Mouse (Mus musculus): ENCODE results near the gene Zdhhc11.
"Not testable (repeated sequence)": the region's sequence is repeated elsewhere in the genome, so short reads cannot be mapped to it uniquely, and the experiment has no call there.

Zdhhc11 gene

DNA sequence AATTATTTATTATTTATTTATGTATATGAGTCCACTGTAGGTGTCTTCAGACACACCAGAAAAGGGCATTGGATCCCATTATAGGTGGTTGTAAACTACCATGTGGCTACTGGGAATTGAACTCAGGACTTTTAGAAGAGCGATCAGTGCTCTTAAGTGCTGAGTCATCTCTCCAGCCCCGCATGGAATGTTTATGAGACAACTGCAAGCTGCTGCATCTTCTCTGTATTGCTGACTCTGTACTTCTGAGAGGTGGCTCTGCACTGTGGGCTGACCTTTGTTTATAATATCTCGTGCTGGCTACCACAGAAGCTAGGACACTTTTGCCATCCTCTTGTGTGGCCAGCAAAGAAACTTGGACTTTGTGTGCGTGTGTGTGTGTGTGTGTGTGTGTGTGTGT is 37.8 kb downstream of the Zdhhc11 start:
- DNase-seq (ENCODE audit: extremely low spot score, low read depth, low spot score): no peak

DNA sequence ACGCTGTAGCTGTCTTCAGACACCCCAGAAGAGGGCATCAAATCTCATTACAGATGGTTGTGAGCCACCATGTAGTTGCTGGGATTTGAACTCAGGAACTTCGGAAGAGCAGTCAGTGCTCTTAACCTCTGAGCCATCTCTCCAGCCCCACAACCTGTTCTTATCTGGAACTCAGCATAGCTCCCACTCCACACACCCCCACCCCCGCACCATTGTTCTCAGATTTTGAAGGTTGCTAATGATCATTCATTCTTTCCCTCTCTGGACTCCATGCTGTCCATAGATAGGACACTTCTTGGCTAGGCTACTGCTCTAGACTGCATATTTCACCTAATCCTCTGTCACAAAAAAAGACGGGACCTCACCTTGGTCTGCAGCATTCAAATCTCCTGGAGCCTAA is 43.2 kb downstream of the Zdhhc11 start:
- DNase-seq (ENCODE audit: extremely low spot score, low read depth, low spot score): not testable (repeated sequence)

DNA sequence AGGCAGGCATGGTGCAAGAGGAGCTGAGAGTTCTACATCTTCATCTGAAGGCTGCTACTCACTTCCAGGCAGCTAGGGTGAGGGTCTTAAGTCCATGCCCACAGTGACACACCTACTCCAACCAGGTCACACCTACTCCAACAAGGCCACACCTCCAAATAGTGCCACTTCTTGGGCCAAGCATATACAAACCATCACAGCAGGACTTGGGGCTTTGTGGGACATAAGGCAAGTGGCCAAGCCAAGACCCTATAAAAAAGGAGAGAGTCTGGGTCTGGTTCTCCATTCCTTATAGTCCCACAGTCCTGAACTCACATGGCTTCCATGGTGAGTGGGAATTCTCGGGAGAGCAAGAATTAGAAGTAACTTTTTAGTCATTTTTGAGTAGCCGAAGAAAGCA is 44.6 kb downstream of the Zdhhc11 start:
- not testable (repeated sequence) for DNase-seq (ENCODE audit: extremely low spot score, low read depth, low spot score)

DNA sequence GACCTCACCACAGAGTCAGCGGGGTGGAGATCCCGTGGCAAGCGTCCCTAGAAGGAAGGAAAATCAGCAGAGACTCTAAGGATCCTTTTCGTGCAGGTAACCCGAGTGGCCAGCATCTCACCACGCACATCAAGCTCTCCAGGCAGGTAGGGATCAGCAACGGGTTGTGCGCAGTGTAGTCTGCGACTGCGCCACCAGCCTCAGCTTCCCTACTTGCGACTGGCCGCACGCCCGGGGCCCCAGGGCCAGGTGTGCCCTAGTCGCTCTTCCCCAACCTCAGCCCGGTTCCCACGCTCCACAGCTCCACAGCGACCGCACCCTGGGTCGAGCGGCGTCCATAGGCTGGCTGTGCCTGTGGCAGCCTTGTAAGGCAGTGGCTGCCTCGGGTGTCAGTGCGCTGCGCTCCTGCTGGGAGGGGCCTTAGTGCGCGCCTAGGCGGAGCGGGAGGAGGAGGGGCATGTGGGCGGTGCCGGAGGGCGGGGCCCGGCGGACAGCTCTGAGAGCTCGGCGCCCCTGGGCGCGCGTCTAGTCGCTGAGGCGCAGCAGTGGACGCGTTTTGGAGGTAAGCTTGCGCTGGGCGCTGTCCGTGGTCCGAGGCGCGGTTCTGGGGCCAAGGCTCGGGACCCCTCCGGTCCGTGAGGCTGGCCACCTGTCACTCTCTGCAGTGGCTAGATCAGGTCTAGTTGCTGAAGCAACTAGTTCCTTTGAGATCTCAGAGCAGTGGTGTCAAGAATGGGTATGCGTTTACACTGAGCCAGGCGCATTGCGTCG is 45.5 kb downstream of the Zdhhc11 start, which contains the start of gene Tppp:
TSS of gene Tppp (plus strand) at position 460 of the 771 bp plus-strand sequence.
- peak; percentile 46 for DNase-seq (ENCODE audit: extremely low spot score, low read depth, low spot score)

DNA sequence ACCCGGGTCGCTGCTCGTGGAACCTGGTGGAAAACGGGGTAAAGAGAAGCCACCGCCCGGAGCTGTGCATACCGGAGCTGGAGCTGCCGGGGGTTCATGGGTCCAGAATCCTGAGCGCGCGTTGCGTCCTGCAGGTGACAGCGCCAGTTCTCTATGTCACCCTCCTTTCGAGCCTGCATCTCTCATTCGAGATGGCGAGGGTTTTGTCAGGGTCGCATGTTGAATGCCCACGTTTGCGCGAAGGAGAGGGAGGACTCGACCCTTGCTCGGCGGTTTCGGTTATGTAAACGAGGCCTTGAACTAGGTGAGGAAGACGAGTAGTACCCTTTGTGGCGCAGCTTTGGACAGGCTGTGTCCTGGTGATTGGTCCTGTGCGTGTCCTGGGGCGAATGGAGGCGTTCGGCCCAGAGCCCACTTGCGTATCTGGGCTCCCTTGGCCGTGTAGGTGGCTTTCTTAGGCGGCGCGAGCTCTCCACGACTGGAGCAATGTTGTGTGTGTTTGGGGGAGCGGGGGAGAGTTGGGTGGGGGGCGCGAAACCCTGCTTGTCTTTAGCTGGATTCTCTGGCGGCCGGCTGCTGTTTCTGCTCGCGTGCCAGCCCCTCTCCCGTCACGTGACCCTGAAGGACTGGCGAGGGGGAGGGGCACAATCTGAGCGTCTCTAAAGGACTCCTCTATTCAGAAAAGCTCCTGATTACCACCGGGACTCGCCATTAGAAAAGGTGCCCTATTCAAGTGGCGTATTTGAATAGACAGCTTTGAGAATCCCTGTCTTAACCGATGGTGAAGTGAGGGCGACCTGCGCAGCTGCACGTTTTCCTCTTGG is 46.4 kb downstream of the Zdhhc11 start:
- DNase-seq (ENCODE audit: extremely low spot score, low read depth, low spot score): no peak

GRCm38 (mm10) chr13:74010678-74011077 is 47.0 kb downstream of the Zdhhc11 start:
- no peak for DNase-seq (ENCODE audit: extremely low spot score, low read depth, low spot score)

DNA sequence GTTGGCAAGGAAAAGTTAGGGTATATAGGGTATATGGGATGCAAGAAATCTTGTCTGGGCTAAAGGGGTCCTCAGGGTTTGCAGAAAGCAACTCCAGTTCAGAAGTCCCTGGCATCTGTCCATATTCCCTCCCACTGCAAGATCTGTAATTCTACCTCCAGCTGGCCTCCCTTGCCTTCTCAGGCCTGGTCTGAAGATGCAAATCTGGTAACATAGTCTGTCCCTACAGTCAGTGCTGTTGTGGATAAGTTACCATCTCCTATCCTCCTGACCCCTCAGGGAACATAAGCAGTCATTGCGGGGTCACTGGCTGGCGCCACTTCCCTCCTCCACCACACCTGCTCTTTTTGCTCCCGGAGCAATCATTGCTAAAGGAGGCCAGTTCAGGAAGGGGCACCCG is 52.3 kb downstream of the Zdhhc11 start:
- no peak for DNase-seq (ENCODE audit: extremely low spot score, low read depth, low spot score)

- no peak for DNase-seq (ENCODE audit: extremely low spot score, low read depth, low spot score)
Measured at GRCm38 (mm10) chr13:74017426-74017825, 53.8 kb downstream of the Zdhhc11 start.

DNA sequence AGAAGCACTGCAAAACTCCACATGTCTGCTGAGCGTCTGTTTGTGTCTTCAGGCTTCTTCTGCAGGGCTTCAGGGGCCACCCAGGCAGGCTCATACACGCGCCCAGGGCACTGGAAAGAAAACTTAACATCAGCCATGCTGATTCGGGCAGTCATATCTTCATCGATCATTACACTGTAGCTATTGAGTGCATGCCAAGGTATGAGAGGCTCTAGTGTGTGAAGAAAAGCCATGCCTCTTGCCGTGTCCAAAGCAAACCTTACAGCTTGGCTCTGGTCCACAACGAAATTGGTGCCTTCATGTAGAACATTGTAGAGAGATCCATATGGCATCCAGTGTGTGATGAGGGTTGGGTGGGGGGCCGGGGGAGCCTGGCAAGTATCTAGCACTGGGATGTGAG is 55.4 kb downstream of the Zdhhc11 start:
- not testable (repeated sequence) for DNase-seq (ENCODE audit: extremely low spot score, low read depth, low spot score)

DNA sequence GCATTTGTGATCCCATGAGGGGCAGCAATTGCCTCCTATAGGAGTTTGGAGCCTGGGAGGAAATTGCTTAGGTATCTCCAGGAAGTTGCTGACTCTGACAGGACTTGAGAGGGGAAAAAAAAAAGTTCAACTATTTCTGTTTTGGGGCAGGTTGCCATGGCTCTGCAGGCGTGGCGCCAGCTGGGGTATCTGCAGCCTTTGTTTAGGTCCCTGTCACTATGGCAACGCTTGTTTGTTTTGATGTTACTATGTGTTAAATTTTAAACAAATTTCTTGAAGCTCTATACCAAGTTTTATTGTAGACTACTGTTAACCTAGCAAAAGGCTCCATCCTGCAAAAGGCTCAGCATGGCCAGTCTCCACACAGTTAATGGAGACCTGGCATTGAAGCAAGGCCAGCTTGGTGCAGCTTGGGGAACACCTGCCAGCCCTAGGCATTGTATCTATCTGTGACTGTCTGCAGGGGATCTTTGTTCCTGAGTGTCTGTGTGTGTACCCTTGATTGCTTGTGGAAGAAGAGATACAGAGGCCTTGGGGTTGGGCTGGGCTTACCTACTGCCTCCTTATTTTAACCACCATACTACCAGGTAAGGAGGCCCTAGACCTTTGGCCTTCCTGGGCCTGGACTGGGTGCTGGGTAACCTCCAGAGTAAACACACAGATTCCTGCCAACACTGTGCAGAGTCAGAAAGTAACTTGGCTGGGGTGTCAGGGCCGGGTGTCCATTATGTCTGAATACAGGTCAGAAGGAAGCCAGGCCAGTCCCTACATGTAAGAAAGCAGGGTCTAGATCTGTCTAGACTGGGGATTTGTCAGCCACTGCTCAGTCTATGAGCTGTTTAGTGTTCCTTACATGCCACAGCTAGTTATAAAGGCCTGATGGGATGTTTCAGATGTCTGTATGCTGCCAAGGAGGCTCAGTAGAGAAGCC is 61.8 kb downstream of the Zdhhc11 start:
- DNase-seq (ENCODE audit: extremely low spot score, low read depth, low spot score): no peak

DNA sequence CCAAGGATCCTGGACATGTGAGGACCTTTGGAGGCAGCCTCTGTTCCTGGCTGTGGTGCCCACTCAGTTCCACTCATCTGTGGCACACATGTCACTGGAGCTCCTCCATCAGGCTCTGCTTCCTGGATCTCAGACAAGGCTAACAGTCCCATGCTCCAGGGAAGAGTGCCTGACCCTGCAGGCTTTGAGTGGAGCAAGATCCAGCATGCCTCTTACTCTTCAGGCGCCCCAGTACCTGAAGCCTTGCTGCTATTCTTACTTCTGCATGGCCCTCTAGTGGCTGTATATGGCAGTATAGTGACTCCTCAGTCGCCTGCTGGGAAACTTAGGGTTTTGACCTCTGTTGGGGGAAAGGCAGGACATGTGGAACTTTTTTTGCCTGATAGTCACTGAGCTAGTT is 62.6 kb downstream of the Zdhhc11 start:
- DNase-seq (ENCODE audit: extremely low spot score, low read depth, low spot score): no peak

- DNase-seq (ENCODE audit: extremely low spot score, low read depth, low spot score): no peak
Measured at GRCm38 (mm10) chr13:74028116-74028515, 64.5 kb downstream of the Zdhhc11 start.

- DNase-seq (ENCODE audit: extremely low spot score, low read depth, low spot score): no peak
Measured at GRCm38 (mm10) chr13:74029013-74029412, 65.4 kb downstream of the Zdhhc11 start.

DNA sequence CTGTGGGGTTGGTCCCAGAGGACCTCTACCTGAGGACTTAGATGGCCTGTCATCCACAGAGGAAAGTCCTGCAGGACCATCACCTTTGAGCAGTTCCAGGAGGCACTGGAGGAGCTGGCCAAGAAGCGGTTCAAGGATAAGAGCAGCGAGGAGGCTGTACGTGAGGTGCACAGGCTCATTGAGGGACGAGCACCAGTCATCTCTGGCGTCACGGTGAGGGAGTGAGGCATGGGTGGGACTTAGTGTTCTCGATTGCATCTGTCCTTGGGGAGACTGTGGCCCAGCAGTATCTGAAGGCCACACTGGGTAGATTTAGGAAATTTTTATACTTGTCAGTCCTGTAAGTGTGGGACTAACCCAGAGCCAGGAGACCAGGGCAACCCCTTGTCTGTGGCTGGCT is 67.0 kb downstream of the Zdhhc11 start:
- DNase-seq (ENCODE audit: extremely low spot score, low read depth, low spot score): no peak

DNA sequence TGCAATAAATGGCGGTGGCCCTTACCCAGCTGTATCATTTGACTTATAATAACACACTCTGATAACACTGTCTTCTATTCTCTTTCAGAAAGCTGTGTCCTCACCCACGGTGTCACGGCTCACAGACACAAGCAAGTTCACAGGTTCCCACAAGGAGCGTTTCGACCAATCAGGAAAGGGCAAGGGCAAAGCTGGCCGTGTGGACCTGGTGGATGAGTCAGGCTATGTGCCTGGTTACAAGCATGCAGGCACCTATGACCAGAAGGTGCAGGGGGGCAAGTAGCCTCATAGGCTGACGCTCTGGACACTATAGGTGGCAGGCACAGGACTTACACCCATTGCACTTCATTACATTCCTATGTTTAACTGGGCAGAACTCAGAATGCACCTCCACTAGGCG is 67.5 kb downstream of the Zdhhc11 start:
- no peak for DNase-seq (ENCODE audit: extremely low spot score, low read depth, low spot score)

GRCm38 (mm10) chr13:74034756-74035155 is 71.1 kb downstream of the Zdhhc11 start:
- no peak for DNase-seq (ENCODE audit: extremely low spot score, low read depth, low spot score)

DNA sequence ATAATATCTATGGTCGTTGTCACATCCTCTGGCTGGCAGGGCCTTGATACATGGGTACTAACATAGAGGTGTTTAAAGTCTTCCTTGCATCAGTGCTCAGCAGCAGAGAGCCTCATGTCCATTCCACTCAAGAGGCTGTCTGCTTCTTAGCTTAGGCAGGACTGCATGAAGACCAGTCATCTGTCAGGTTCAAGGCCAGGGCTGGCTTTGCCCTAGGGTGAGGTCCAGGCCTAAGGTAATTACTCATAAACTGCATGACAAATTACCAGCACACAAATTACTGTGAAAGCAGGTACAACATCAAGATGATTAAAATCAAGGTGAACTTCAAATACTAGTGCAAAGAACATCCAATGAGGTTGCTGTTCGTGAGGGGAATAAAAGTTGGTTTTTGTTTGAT is 72.1 kb downstream of the Zdhhc11 start:
- DNase-seq (ENCODE audit: extremely low spot score, low read depth, low spot score): no peak

GRCm38 (mm10) chr13:74039926-74040325 is 76.3 kb downstream of the Zdhhc11 start:
- no peak for DNase-seq (ENCODE audit: extremely low spot score, low read depth, low spot score)
